Mouse (Mus musculus): ENCODE measurements at regions not wholly inside any gene's neighbourhood (a gene's known extent, or its start where the extent isn't known, plus 50 kb on each side); places are given as distances from the start of the nearest gene placed in this dataset.
A peak's percentile ranks its signal among the peaks of the same experiment; 100 is the strongest.

- no peak overlapping the region for H3K27ac ChIP-seq
- H3K9ac ChIP-seq: no peak overlapping the region
- H3K4me2 ChIP-seq: no peak overlapping the region
- H3K27me3 ChIP-seq: no peaks in the 10 kb centered on the region
- H3K9me3 ChIP-seq: no peaks in the 10 kb centered on the region
- ATAC-seq (ENCODE audit: borderline replicate concordance, extremely low read depth, low FRiP score, low TSS enrichment): no peak
- no peak overlapping the region for H3K4me3 ChIP-seq
- no peaks in the 10 kb centered on the region for H3K36me3 ChIP-seq
- 70% methylated on average over 4 of the region's 4 CpGs for WGBS
- no peaks in the 10 kb centered on the region for H3K4me1 ChIP-seq
Observed at GRCm38 (mm10) chr6:66298056-66298455, 237.1 kb upstream of the Mad2l1 start.

- no peaks in the 10 kb centered on the region for H3K36me3 ChIP-seq
Observed at GRCm38 (mm10) chr6:66300189-66300588, 235.0 kb upstream of the Mad2l1 start.

DNA sequence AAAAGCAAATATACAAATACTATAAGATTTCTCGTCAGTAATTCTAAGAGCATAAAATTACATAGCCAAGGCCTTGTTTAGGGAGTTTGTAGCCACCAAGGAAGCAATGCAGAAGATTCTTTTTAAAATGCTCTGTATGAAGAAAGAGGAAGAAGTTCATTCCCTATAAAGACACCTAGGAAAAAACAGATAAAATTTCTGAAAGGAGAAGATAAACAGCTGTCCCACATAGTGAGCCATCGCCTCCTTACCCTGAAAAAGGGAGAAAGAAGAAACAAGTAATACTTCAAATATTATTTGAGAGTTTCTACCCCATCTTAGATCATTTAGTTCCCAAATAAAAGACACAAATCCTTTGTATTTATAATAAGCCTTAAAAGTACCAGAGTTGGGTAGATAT is 190.3 kb upstream of the Mad2l1 start:
- no peaks in the 10 kb centered on the region for H3K4me1 ChIP-seq
- H3K27me3 ChIP-seq: no peaks in the 10 kb centered on the region
- no peaks in the 10 kb centered on the region for H3K9me3 ChIP-seq
- H3K9ac ChIP-seq: no peak overlapping the region
- H3K36me3 ChIP-seq: no peaks in the 10 kb centered on the region
- H3K4me2 ChIP-seq: no peak overlapping the region
- 82% methylated on average over 2 of the region's 2 CpGs for WGBS
- H3K4me3 ChIP-seq: no peak overlapping the region
- no peak overlapping the region for H3K27ac ChIP-seq
- ATAC-seq (ENCODE audit: borderline replicate concordance, extremely low read depth, low FRiP score, low TSS enrichment): no peak

More at GRCm38 (mm10) chr6:66300189-66300588, 235.0 kb upstream of the Mad2l1 start:
- Histone ChIP-seq H3K27me3 (no peaks in the 10 kb centered on the region), H3K4me3 (no peak overlapping the region), H3K4me1 (no peaks in the 10 kb centered on the region), H3K4me2 (no peak overlapping the region), H3K9ac (no peak overlapping the region), H3K9me3 (no peaks in the 10 kb centered on the region), H3K27ac (no peak overlapping the region)
- ATAC-seq (ENCODE audit: borderline replicate concordance, extremely low read depth, low FRiP score, low TSS enrichment): no peak

GRCm38 (mm10) chr6:66347356-66347755 is 187.8 kb upstream of the Mad2l1 start:
- no peaks in the 10 kb centered on the region for H3K27me3 ChIP-seq
- 73% methylated on average over 2 of the region's 2 CpGs for WGBS

GRCm38 (mm10) chr6:66361130-66361529 is 174.1 kb upstream of the Mad2l1 start:
- ATAC-seq (ENCODE audit: borderline replicate concordance, extremely low read depth, low FRiP score, low TSS enrichment): no peak
- H3K36me3 ChIP-seq: no peaks in the 10 kb centered on the region
- 40% methylated on average over 3 of the region's 3 CpGs for WGBS
- no peak overlapping the region for H3K9ac ChIP-seq
- H3K27me3 ChIP-seq: no peaks in the 10 kb centered on the region
- H3K4me3 ChIP-seq: no peak overlapping the region
- no peaks in the 10 kb centered on the region for H3K9me3 ChIP-seq
- no peak overlapping the region for H3K27ac ChIP-seq
- no peak overlapping the region for H3K4me2 ChIP-seq
- no peaks in the 10 kb centered on the region for H3K4me1 ChIP-seq

More at GRCm38 (mm10) chr6:66347356-66347755, 187.8 kb upstream of the Mad2l1 start:
- no peak for ATAC-seq (ENCODE audit: borderline replicate concordance, extremely low read depth, low FRiP score, low TSS enrichment)
- no peaks in the 10 kb centered on the region for H3K4me1 ChIP-seq
- no peak overlapping the region for H3K9ac ChIP-seq
- no peak overlapping the region for H3K27ac ChIP-seq
- H3K4me3 ChIP-seq: no peak overlapping the region
- H3K36me3 ChIP-seq: no peaks in the 10 kb centered on the region
- no peak overlapping the region for H3K4me2 ChIP-seq
- no peaks in the 10 kb centered on the region for H3K9me3 ChIP-seq

GRCm38 (mm10) chr6:66367263-66367662 is 167.9 kb upstream of the Mad2l1 start:
- H3K4me1 ChIP-seq: no peaks in the 10 kb centered on the region
- no peak overlapping the region for H3K4me2 ChIP-seq
- no peak overlapping the region for H3K27ac ChIP-seq
- no peak overlapping the region for H3K9ac ChIP-seq
- ATAC-seq (ENCODE audit: borderline replicate concordance, extremely low read depth, low FRiP score, low TSS enrichment): peak; percentile 65; the same call in 1 of the 2 replicates
- H3K9me3 ChIP-seq: no peaks in the 10 kb centered on the region
- H3K4me3 ChIP-seq: no peak overlapping the region
- H3K36me3 ChIP-seq: no peaks in the 10 kb centered on the region
- H3K27me3 ChIP-seq: no peaks in the 10 kb centered on the region

DNA sequence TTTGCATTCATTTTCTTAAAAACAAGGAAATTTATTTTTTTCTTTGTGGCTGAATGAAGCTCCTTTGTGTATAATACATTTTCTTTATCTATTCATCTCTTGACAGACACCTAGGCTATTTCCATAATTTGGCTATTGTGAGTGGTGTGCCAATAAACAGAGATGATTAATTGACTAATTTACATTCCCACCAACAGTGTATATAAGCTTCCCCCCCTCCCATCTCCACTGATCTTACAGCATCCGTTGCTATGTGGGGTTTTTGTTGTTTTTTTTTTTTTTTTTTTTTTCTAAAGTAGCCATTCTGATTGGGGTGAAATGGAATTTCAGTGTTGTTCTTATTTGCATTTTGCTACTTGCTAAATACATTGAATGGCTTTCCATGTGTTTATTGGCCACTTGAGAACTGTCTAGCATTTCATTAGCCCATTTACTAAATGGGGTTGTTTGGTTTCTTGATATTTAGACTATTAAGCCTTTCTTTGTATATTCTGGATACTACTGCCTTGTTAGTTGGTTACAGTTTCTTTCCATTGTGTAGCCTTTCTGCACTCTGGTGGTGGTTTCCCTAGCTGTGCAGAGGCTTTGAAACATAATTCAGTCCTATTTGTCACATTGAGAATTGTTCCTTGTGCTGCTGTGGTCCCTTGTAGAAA is 153.8 kb upstream of the Mad2l1 start:
- Histone ChIP-seq H3K36me3 (no peaks in the 10 kb centered on the region), H3K4me2 (no peak overlapping the region), H3K27me3 (no peaks in the 10 kb centered on the region), H3K4me1 (no peaks in the 10 kb centered on the region), H3K27ac (no peak overlapping the region), H3K4me3 (no peak overlapping the region), H3K9ac (no peak overlapping the region), H3K9me3 (no peaks in the 10 kb centered on the region)
- WGBS: 32% methylated on average over 1 of the region's 1 CpGs
- ATAC-seq (ENCODE audit: borderline replicate concordance, extremely low read depth, low FRiP score, low TSS enrichment): no peak

- no peaks in the 10 kb centered on the region for H3K9me3 ChIP-seq
- WGBS: 88% methylated on average over 2 of the region's 2 CpGs
- no peak overlapping the region for H3K4me2 ChIP-seq
- no peak for ATAC-seq (ENCODE audit: borderline replicate concordance, extremely low read depth, low FRiP score, low TSS enrichment)
- H3K4me3 ChIP-seq: no peak overlapping the region
- H3K9ac ChIP-seq: no peak overlapping the region
- H3K27me3 ChIP-seq: no peaks in the 10 kb centered on the region
- H3K36me3 ChIP-seq: no peaks in the 10 kb centered on the region
- H3K27ac ChIP-seq: no peak overlapping the region
- H3K4me1 ChIP-seq: no peaks in the 10 kb centered on the region
Observed at GRCm38 (mm10) chr6:66382347-66383010, 152.7 kb upstream of the Mad2l1 start.

DNA sequence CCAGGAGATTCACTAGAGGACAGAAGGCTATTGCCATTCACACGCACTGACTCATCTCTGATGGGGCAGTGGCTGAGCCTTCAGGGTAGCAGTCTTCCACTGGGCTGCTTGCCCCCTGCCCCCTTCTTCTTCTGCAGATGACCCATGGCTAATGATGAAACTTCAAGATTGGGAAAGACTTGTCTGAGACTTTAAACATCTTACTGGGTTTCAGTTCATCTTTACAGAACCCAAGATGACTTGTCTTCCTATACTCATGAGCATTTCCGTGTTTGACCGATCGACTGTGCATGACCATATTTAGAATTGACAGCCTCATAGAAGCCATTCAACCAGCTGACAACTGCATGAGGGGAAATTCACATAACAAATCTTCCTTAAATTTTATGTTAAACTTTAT is 140.0 kb upstream of the Mad2l1 start:
- Histone ChIP-seq H3K9me3 (no peaks in the 10 kb centered on the region), H3K9ac (no peak overlapping the region), H3K36me3 (no peaks in the 10 kb centered on the region), H3K4me2 (no peak overlapping the region), H3K27ac (no peak overlapping the region), H3K27me3 (no peaks in the 10 kb centered on the region), H3K4me1 (no peaks in the 10 kb centered on the region), H3K4me3 (no peak overlapping the region)
- ATAC-seq (ENCODE audit: borderline replicate concordance, extremely low read depth, low FRiP score, low TSS enrichment): no peak
- 91% methylated on average over 4 of the region's 4 CpGs for WGBS

GRCm38 (mm10) chr6:66397411-66397810 is 137.8 kb upstream of the Mad2l1 start:
- no peak for ATAC-seq (ENCODE audit: borderline replicate concordance, extremely low read depth, low FRiP score, low TSS enrichment)
- WGBS: 67% methylated on average over 8 of the region's 8 CpGs

DNA sequence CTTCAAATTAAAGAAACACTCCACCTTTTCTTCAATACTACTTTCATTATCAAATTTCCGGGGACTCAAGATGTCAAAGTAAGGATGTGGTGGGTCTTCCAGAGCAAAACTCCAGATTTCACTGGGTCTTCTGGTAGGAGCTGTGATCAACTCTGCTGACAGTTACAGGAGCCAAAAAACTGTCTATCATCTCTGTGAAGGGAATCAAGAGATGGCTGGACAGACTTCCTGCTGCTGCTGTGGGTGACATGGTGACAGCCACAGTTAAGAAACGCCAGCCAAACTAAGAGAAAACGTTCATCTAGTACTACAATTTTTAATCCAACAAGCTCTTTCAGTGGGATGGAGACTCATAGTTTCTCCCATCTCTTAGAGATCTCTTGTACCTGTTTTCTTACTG is 136.5 kb upstream of the Mad2l1 start:
- no peaks in the 10 kb centered on the region for H3K9me3 ChIP-seq
- WGBS: 61% methylated on average over 3 of the region's 3 CpGs
- H3K4me1 ChIP-seq: no peaks in the 10 kb centered on the region

More at GRCm38 (mm10) chr6:66397411-66397810, 137.8 kb upstream of the Mad2l1 start:
- Histone ChIP-seq H3K4me3 (no peak overlapping the region), H3K36me3 (no peaks in the 10 kb centered on the region), H3K27me3 (no peaks in the 10 kb centered on the region), H3K4me2 (no peak overlapping the region), H3K9me3 (no peaks in the 10 kb centered on the region), H3K9ac (no peak overlapping the region), H3K27ac (no peak overlapping the region), H3K4me1 (no peaks in the 10 kb centered on the region)

DNA sequence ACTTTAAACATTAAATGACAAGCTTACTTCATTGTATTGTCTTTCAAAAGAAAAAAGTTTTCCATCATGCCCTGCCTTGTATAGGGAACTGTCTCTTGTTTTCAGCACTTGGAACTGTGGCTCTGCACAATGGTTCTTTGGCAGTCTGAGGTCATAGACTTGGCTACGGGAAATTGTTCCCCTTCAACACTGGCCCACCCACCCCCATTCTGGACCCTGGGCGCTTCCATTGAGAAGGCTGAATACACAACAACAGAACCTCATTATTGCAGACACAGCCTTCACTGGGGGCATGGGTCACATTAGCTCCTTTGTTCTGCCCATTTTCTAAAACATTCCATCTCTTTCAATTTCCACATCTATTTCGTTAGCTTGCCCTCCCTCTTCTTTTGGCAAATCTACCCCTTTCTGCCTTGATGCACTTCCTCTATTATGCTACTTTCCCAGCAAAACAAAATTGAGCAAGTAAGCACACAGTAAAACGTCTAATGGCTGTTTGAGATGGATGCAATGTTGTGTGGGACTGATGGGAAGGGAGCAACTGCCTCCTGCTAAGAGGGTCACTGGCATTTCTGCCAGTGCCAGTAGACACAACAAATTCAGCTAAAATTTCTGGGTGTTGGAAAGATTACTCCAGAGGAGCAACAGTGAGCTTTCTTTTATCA is 136.0 kb upstream of the Mad2l1 start:
- Histone ChIP-seq H3K9me3 (no peaks in the 10 kb centered on the region), H3K27ac (no peak overlapping the region), H3K4me3 (no peak overlapping the region), H3K4me1 (no peaks in the 10 kb centered on the region), H3K4me2 (no peak overlapping the region), H3K27me3 (no peaks in the 10 kb centered on the region), H3K9ac (no peak overlapping the region), H3K36me3 (no peaks in the 10 kb centered on the region)
- WGBS: 62% methylated on average over 4 of the region's 4 CpGs
- no peak for ATAC-seq (ENCODE audit: borderline replicate concordance, extremely low read depth, low FRiP score, low TSS enrichment)

More for the DNA sequence above, 136.5 kb upstream of the Mad2l1 start:
- Histone ChIP-seq H3K4me2 (no peak overlapping the region), H3K9ac (no peak overlapping the region), H3K27ac (no peak overlapping the region), H3K27me3 (no peaks in the 10 kb centered on the region), H3K4me3 (no peak overlapping the region), H3K36me3 (no peaks in the 10 kb centered on the region)
- ATAC-seq (ENCODE audit: borderline replicate concordance, extremely low read depth, low FRiP score, low TSS enrichment): no peak

All from lung, embryonic 15.5 days (tissue).